Mouse (Mus musculus): ENCODE measurements around the gene Arpc3.

- TF ChIP-seq CTCF (IDR thresholded peaks at IDR 0.05; ENCODE audit: borderline replicate concordance, insufficient read depth, low read depth, low read length), result no peak
- no peak for TF ChIP-seq POLR2A (IDR thresholded peaks at IDR 0.05; ENCODE audit: borderline replicate concordance, insufficient read depth, low read length)
These were observed 69.0 kb downstream of the Arpc3 start for GRCm38 (mm10) chr5:122460656-122461055.

All from cerebellum, adult 2 months (tissue).